Mouse (Mus musculus) brown adipose tissue, adult 24 weeks (tissue): ENCODE data around the gene Prdm4. TPM values are rescaled to one million over a fixed set of nuclear protein-coding genes. Genes with fewer than 3 reads are reported as not detected.

Source experiments
- H3K27ac ChIP-seq: fragments of 200-500 bp; replicated peaks from 2 replicates; pipeline ENCODE4 v1.5.1; 2012; ENCODE audit warnings: low read depth, mild to moderate bottlenecking, low read length
- H3K4me1 ChIP-seq: fragments of 200-500 bp; 2 replicates; pipeline ENCODE4 v1.6.1; 2012; ENCODE audit warnings: low read length, mixed read lengths; ENCODE audit not compliant: control insufficient read depth, insufficient read depth, insufficient read length
- H3K4me3 ChIP-seq: fragments of 200-500 bp; 2 replicates; pipeline ENCODE4 v1.5.1; 2012; ENCODE audit warnings: low read depth, mild to moderate bottlenecking, low read length, moderate library complexity; ENCODE audit not compliant: insufficient read depth
- polyA plus RNA-seq: library from polyadenylated mRNA; stranded (reverse); fragments of >200 nt; gene quantifications from 2 replicates; pipeline ENCODE4 v1.2.4, GENCODE M21; 2012; ENCODE audit not compliant: missing spikeins, insufficient read depth, insufficient read length

Prdm4 gene
- polyA plus RNA-seq, 1 experiment = 6.4 TPM

DNA sequence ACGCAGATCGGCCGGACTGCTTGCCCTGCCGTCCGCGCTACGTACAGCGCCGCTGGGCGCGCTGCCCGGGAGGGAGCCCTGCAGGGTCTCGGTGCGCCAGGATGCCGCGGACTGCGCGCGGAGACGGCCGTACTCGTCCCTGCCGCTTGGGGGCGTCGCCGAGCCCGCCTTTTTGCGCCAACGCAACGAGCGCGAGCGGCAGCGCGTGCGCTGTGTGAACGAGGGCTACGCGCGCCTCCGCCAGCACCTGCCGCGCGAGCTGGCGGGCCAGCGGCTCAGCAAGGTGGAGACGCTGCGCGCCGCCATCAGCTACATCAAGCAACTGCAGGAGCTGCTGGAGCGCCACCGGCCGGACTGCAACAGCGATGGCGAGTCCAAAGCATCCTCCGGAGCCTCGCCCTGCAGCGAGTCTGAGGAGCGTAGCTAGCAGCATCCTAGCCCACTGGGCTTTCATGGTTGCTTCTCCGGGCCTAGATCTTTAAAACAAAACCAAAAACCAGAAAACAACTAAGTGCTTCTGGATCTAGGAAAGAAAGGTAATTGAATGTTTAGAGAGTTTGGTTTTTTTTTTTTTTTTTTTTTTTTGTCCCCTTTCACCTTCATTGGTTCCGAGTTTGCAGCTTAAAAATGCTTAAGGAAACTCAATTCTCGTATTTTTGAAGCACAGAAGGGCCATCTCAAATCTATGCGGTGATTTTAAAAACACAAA is 11.7 kb upstream of the Prdm4 start:
- peak overlapping the region; percentile 60 for H3K4me3 ChIP-seq
- H3K4me1 ChIP-seq = no peaks in the 10 kb centered on the region

DNA sequence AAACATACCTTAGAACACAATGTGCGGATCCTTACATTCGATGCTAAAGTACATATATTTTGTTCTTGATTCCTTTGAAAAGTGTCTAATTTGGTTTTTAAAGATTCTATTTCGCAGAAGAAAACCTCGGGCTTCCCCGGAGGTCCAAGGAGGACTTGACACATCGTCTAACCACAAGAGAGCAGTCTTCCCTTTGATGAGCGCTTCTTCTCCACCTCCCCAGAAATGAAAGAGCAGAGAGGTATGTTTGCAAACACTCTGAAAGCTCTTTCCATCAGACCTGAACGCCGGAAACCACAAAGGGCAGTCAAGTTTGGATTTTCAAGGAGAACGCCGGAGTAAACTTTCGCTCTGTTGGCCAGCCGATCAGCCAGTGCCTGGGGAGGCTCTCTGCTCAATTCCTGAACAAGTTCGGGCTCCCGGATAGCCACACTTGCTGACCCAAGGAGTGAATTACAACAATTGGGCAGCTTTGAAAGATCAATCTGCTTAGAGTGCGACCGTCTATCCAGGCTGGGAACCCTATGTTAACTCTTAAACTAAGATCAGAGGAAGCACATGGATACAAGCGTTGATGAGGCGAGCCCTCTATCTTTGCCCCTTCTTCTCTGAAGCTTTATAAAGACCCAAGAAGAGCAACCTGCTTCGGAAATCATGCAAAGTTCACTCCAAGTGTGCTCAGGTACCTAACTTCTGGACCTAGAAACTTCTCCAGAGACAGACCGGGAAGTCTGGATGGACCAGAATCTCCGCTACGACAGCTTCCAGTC is 10.9 kb upstream of the Prdm4 start, which contains the start of gene Ascl4:
Ascl4 (plus strand) TSS at position 6 of the 770 bp plus-strand sequence.
- no peaks in the 10 kb centered on the region for H3K4me1 ChIP-seq
- H3K27ac ChIP-seq = no peak within 1 kb of the TSS
- peak within 1 kb of the TSS; percentile 60 for H3K4me3 ChIP-seq

More for the DNA sequence above, 11.7 kb upstream of the Prdm4 start:
- no peak overlapping the region for H3K27ac ChIP-seq

DNA sequence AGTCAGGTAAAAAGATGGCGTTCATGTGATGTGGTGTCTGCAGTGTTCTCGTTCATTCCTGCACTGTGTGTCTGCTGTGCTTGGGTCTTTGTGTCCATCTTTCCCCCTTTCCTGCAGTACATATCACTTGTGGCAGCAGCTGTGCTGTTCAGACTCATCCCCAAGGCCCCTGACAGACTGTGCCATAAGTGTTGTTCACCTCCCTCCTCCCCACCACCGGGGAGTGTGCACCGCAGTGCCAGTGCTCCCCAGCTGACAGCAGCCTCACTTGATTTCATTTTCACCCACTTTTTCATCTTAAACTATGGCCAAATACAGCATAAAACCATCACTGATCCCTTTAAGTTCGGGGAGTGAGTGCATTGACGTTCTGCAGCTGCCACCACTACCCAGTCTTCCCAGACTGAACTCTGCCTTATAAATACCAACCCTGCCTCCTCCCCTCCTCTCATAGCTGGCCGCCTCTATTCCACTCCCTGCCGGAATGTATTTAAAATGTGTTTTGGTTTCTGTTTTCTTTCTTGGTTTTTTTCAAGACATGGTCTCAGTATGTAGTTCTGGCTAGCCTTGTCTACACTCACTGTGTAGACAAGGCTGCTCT is 37.0 kb downstream of the Prdm4 start:
- Histone ChIP-seq H3K4me1 (no peaks in the 10 kb centered on the region), H3K27ac (no peak overlapping the region), H3K4me3 (no peak overlapping the region)

DNA sequence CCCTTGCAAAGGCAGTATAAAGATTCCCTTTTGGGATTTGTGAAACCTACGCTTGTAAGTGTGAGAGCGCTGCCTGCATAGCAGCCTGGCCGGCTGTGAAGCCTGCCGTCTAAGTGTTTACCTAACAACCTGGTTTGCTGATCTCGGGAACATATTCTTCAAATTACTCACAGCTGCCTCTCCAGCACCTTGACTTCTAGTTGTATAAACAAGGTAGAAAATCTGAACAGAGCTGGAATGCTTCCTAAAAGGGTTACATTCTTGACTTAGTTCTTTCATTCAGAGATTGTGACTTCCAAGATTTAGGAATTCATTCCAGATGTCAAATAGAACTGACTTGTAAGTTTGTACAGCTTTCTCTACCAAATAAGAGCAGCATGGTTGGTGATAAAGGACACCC is 41.1 kb downstream of the Prdm4 start:
- Histone ChIP-seq H3K4me3 (no peak overlapping the region), H3K4me1 (0 out of 2 replicates have a peak, but pooled peaks cover 2% of the 10 kb centered on the region), H3K27ac (no peak overlapping the region)

DNA sequence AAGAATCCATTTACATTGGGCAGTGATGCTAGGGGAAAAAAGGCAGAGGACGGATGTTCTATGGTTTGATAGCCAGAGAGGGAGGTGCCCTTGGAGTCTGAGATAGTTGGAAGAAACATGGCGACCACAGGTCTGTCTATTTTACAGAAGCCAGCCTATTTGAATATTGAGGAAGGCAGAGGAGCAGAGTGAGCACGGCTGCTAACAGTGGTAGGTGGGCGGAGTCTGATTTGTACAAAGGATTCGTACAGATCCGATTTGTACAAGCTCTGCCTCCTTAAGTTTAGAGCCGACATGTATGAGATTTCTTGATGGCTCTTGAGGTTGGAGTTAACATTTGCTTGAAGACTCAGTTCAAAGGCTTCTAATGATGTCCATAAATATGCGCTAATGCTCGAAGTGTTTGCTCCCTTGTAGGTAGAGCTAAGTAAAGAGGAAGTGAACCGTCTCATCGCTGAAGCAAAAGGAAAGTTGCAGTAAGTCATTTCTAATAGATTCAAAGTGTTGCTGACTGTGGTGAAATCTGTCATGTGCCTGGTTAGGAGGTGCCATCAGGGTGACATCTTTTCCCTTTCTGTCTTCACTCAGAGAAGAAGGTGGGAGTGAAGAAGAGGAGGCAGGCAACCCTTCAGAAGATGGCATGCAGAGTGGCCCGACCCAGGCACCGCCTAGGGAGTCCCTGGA is 42.9 kb downstream of the Prdm4 start:
- no peak overlapping the region for H3K4me3 ChIP-seq
- no peak overlapping the region for H3K27ac ChIP-seq
- 0 out of 2 replicates have a peak, but pooled peaks cover 2% of the 10 kb centered on the region for H3K4me1 ChIP-seq

DNA sequence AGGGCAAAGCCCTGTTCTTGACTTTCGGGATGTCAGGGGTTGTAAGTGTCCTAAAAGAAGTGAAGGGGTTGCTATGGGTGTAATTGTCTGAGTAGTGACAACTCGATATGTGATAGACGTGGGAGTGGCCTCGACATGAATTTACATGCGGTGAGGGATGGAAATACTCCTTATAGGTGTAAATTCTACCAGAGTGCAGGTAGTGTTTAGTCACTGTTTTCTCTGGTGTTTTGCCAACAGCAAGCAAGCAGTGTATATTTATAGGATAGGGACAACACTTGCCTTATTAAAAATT is 44.5 kb downstream of the Prdm4 start:
- Histone ChIP-seq H3K4me1 (0 out of 2 replicates have a peak, but pooled peaks cover 2% of the 10 kb centered on the region), H3K27ac (no peak overlapping the region), H3K4me3 (peak overlapping the region; percentile 99)

DNA sequence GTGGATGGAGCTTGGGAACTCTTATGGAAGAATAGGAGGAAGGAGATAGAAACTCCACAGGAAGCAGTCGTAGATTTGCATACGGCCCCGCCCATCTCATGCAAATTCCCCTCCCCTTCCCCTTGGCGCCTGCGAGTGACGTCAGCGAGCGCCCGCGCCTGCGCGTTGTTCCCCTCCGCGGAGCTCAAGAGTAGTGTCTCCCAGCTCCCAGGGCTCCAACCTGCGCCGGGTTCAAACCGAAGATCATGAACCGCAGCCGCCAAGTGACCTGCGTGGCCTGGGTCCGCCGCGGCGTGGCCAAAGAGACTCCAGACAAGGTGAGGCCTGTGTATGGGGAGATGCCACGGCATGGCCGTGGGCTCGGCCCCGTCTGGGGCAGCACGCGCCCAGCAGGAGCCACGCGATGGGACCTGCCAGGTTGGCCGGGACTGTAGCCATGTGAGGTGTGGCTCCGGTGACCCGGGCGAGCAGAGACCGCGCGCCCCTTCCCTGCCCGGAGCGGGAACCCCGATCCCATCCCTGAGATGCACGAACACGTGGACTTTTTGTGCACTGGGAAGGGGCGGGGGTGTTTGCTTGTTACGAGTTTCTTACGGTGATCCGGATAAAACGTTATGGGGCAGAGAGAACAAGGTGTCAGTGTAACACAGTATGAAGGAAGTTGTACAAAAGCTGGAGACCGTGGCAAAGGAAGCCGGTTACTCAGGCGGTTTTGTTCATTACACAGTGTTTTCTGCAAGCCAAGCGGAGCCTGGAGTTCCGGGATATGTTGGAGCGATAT is 45.1 kb downstream of the Prdm4 start:
- no peak overlapping the region for H3K27ac ChIP-seq
- H3K4me1 ChIP-seq = 0 out of 2 replicates have a peak, but pooled peaks cover 2% of the 10 kb centered on the region
- H3K4me3 ChIP-seq = peak overlapping the region; percentile 99

DNA sequence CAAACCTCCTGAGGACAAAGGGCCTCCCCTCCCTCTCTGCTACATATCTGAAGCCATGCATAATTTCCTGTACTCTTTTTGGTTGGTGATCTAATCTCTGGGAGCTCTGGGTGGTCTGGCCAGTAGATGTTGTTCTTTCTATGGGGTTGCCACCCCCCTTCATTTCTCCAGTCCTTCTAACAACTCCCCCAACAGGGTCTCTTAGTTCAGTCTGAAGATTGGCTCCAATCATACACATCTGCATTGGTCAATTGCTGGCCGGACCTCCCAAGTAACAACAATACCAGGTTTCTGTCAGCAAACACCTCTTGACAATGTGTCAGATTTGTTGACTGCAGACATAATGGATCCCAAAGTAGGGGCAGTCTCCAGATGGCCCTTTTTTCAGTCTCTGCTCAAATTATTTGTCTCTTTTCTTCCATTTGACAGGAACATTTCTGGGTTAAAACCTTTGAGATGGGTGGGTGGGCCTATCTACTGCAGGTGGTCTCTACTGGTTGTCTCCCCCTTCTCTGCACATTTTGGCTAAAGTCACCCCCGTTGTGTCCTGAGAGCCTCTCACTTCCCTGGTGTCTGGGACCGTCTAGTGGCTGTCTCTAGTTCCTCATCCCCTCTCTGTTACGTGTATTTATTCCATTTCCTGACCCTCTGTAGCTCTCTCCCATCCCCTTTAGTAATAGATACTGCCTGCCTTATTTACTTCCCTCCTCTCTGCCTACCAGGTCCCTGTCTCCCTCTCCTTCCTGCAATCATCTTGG is 70.7 kb downstream of the Prdm4 start:
- H3K4me3 ChIP-seq = no peak overlapping the region
- H3K27ac ChIP-seq = no peak overlapping the region
- H3K4me1 ChIP-seq = no peaks in the 10 kb centered on the region

Other genes starting within 250 kb of the Prdm4 start
- gene Pwp1, start 87.6 kb downstream of the Prdm4 start, polyA plus RNA-seq = 9.5 and 12.7 TPM in 2 replicates
- gene Ascl4, start 10.5 kb upstream of the Prdm4 start, polyA plus RNA-seq = not detected in 2 replicates
- gene Rtcb, start 40.7 kb upstream of the Prdm4 start, polyA plus RNA-seq = 62.7 and 68.6 TPM in 2 replicates
- gene Bpifc, start 94.8 kb upstream of the Prdm4 start, polyA plus RNA-seq = not detected in 2 replicates
- gene Fbxo7, start 104.8 kb upstream of the Prdm4 start, polyA plus RNA-seq = 9.7 and 10.3 TPM in 2 replicates